Mouse (Mus musculus): Measurements from ENCODE around the gene Shank2. TPM values are rescaled to one million over a fixed set of nuclear protein-coding genes. Genes with fewer than 3 reads are reported as not detected.

Gene Shank2
- polyA plus RNA-seq, 1 experiment from 2014 or later = 0.49 TPM

GRCm38 (mm10) chr7:144133388-144133998 is 131.8 kb downstream of the Shank2 start:
- 68% methylated on average over 9 of the region's 9 CpGs for WGBS
- H3K36me3 ChIP-seq (ENCODE audit: control insufficient read depth, insufficient read depth, low read length) = no peaks in the 10 kb centered on the region

GRCm38 (mm10) chr7:144134699-144135098 is 133.0 kb downstream of the Shank2 start:
- no peak for ATAC-seq (ENCODE audit: insufficient number of reproducible peaks, insufficient read depth, low FRiP score, low read depth)
- Histone ChIP-seq H3K4me3 (ENCODE audit: control insufficient read depth in 1 of 2, insufficient read depth in 1 of 2, low read depth in 1 of 2, low read length in 2 of 2) (no peak overlapping the region), H3K27ac (replicated peaks in 1 of 2; ENCODE audit: control insufficient read depth in 1 of 2, insufficient read depth in 1 of 2, low read depth in 2 of 2, low read length in 2 of 2) (no peak overlapping the region), H3K4me2 (ENCODE audit: low read length) (no peak overlapping the region), H3K36me3 (ENCODE audit: control insufficient read depth, insufficient read depth, low read length) (no peaks in the 10 kb centered on the region), H3K9ac (ENCODE audit: low read length) (no peak overlapping the region), H3K9me3 (ENCODE audit: control insufficient read depth, low read length) (no peaks in the 10 kb centered on the region), H3K4me1 (ENCODE audit: control insufficient read depth in 2 of 2, insufficient read depth in 2 of 2, low read length in 2 of 2) (no peaks in the 10 kb centered on the region), H3K27me3 (ENCODE audit: control insufficient read depth, insufficient read depth, low read length) (no peaks in the 10 kb centered on the region)
- 86% methylated on average over 11 of the region's 11 CpGs for WGBS

More at GRCm38 (mm10) chr7:144133388-144133998, 131.8 kb downstream of the Shank2 start:
- Histone ChIP-seq H3K9ac (ENCODE audit: low read length) (no peak overlapping the region), H3K27ac (replicated peaks in 1 of 2; ENCODE audit: control insufficient read depth in 1 of 2, insufficient read depth in 1 of 2, low read depth in 2 of 2, low read length in 2 of 2) (no peak overlapping the region), H3K27me3 (ENCODE audit: control insufficient read depth, insufficient read depth, low read length) (no peaks in the 10 kb centered on the region), H3K4me2 (ENCODE audit: low read length) (no peak overlapping the region), H3K4me3 (ENCODE audit: control insufficient read depth in 1 of 2, insufficient read depth in 1 of 2, low read depth in 1 of 2, low read length in 2 of 2) (no peak overlapping the region), H3K4me1 (ENCODE audit: control insufficient read depth in 2 of 2, insufficient read depth in 2 of 2, low read length in 2 of 2) (no peaks in the 10 kb centered on the region), H3K9me3 (ENCODE audit: control insufficient read depth, low read length) (no peaks in the 10 kb centered on the region)
- ATAC-seq (ENCODE audit: insufficient number of reproducible peaks, insufficient read depth, low FRiP score, low read depth) = no peak

- no peaks in the 10 kb centered on the region for H3K27me3 ChIP-seq (ENCODE audit: control insufficient read depth, insufficient read depth, low read length)
- H3K36me3 ChIP-seq (ENCODE audit: control insufficient read depth, insufficient read depth, low read length) = no peaks in the 10 kb centered on the region
- no peak overlapping the region for H3K27ac ChIP-seq (replicated peaks in 1 of 2; ENCODE audit: control insufficient read depth in 1 of 2, insufficient read depth in 1 of 2, low read depth in 2 of 2, low read length in 2 of 2)
- H3K9me3 ChIP-seq (ENCODE audit: control insufficient read depth, low read length) = no peaks in the 10 kb centered on the region
- ATAC-seq (ENCODE audit: insufficient number of reproducible peaks, insufficient read depth, low FRiP score, low read depth) = no peak
- H3K4me3 ChIP-seq (ENCODE audit: control insufficient read depth in 1 of 2, insufficient read depth in 1 of 2, low read depth in 1 of 2, low read length in 2 of 2) = no peak overlapping the region
- no peak overlapping the region for H3K4me2 ChIP-seq (ENCODE audit: low read length)
- no peak overlapping the region for H3K9ac ChIP-seq (ENCODE audit: low read length)
- no peaks in the 10 kb centered on the region for H3K4me1 ChIP-seq (ENCODE audit: control insufficient read depth in 2 of 2, insufficient read depth in 2 of 2, low read length in 2 of 2)
- WGBS = 52% methylated on average over 2 of the region's 2 CpGs
These were observed 136.1 kb downstream of the Shank2 start for GRCm38 (mm10) chr7:144137827-144138226.

- Histone ChIP-seq H3K9ac (ENCODE audit: low read length) (no peak overlapping the region), H3K4me1 (ENCODE audit: control insufficient read depth in 2 of 2, insufficient read depth in 2 of 2, low read length in 2 of 2) (no peaks in the 10 kb centered on the region), H3K27me3 (ENCODE audit: control insufficient read depth, insufficient read depth, low read length) (no peaks in the 10 kb centered on the region), H3K4me2 (ENCODE audit: low read length) (no peak overlapping the region), H3K9me3 (ENCODE audit: control insufficient read depth, low read length) (no peaks in the 10 kb centered on the region), H3K36me3 (ENCODE audit: control insufficient read depth, insufficient read depth, low read length) (no peaks in the 10 kb centered on the region), H3K27ac (replicated peaks in 1 of 2; ENCODE audit: control insufficient read depth in 1 of 2, insufficient read depth in 1 of 2, low read depth in 2 of 2, low read length in 2 of 2) (no peak overlapping the region), H3K4me3 (ENCODE audit: control insufficient read depth in 1 of 2, insufficient read depth in 1 of 2, low read depth in 1 of 2, low read length in 2 of 2) (no peak overlapping the region)
- ATAC-seq (ENCODE audit: insufficient number of reproducible peaks, insufficient read depth, low FRiP score, low read depth) = no peak
- 75% methylated on average over 2 of the region's 2 CpGs for WGBS
These were observed 136.7 kb downstream of the Shank2 start for GRCm38 (mm10) chr7:144138476-144138875.

GRCm38 (mm10) chr7:144139691-144140090 is 138.0 kb downstream of the Shank2 start:
- Histone ChIP-seq H3K9ac (ENCODE audit: low read length) (no peak overlapping the region), H3K4me1 (ENCODE audit: control insufficient read depth in 2 of 2, insufficient read depth in 2 of 2, low read length in 2 of 2) (no peaks in the 10 kb centered on the region), H3K4me3 (ENCODE audit: control insufficient read depth in 1 of 2, insufficient read depth in 1 of 2, low read depth in 1 of 2, low read length in 2 of 2) (no peak overlapping the region), H3K4me2 (ENCODE audit: low read length) (no peak overlapping the region), H3K9me3 (ENCODE audit: control insufficient read depth, low read length) (no peaks in the 10 kb centered on the region), H3K27me3 (ENCODE audit: control insufficient read depth, insufficient read depth, low read length) (no peaks in the 10 kb centered on the region), H3K27ac (replicated peaks in 1 of 2; ENCODE audit: control insufficient read depth in 1 of 2, insufficient read depth in 1 of 2, low read depth in 2 of 2, low read length in 2 of 2) (no peak overlapping the region), H3K36me3 (ENCODE audit: control insufficient read depth, insufficient read depth, low read length) (no peaks in the 10 kb centered on the region)
- 76% methylated on average over 2 of the region's 2 CpGs for WGBS
- no peak for ATAC-seq (ENCODE audit: insufficient number of reproducible peaks, insufficient read depth, low FRiP score, low read depth)

DNA sequence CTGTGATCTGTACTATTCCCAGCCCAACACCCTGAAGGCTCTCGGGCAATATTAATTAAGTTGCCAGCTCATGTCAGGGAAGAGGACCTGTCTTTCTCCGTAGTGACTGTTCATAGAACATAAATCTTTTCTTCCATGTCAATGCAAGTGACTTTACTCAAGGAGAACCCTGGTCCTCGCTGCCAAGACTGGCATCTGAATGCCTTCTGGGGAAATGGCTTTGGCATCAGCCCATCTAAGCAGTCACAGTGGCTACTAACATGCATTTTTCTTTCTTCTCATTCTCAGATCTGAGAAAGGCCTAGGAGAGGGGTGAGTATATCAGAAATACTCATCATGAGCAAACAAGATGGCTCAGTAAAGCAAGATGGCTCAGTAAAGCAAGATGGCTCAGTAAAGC is 138.7 kb downstream of the Shank2 start:
- Histone ChIP-seq H3K9me3 (ENCODE audit: control insufficient read depth, low read length) (no peaks in the 10 kb centered on the region), H3K4me3 (ENCODE audit: control insufficient read depth in 1 of 2, insufficient read depth in 1 of 2, low read depth in 1 of 2, low read length in 2 of 2) (no peak overlapping the region), H3K9ac (ENCODE audit: low read length) (no peak overlapping the region), H3K27ac (replicated peaks in 1 of 2; ENCODE audit: control insufficient read depth in 1 of 2, insufficient read depth in 1 of 2, low read depth in 2 of 2, low read length in 2 of 2) (no peak overlapping the region), H3K27me3 (ENCODE audit: control insufficient read depth, insufficient read depth, low read length) (no peaks in the 10 kb centered on the region), H3K36me3 (ENCODE audit: control insufficient read depth, insufficient read depth, low read length) (no peaks in the 10 kb centered on the region), H3K4me2 (ENCODE audit: low read length) (no peak overlapping the region), H3K4me1 (ENCODE audit: control insufficient read depth in 2 of 2, insufficient read depth in 2 of 2, low read length in 2 of 2) (no peaks in the 10 kb centered on the region)
- 74% methylated on average over 3 of the region's 3 CpGs for WGBS
- ATAC-seq (ENCODE audit: insufficient number of reproducible peaks, insufficient read depth, low FRiP score, low read depth) = no peak

GRCm38 (mm10) chr7:144142036-144142435 is 140.3 kb downstream of the Shank2 start:
- no peaks in the 10 kb centered on the region for H3K27me3 ChIP-seq (ENCODE audit: control insufficient read depth, insufficient read depth, low read length)
- WGBS = 66% methylated on average over 4 of the region's 4 CpGs
- H3K4me2 ChIP-seq (ENCODE audit: low read length) = no peak overlapping the region
- H3K9me3 ChIP-seq (ENCODE audit: control insufficient read depth, low read length) = no peaks in the 10 kb centered on the region
- no peak overlapping the region for H3K4me3 ChIP-seq (ENCODE audit: control insufficient read depth in 1 of 2, insufficient read depth in 1 of 2, low read depth in 1 of 2, low read length in 2 of 2)
- H3K27ac ChIP-seq (replicated peaks in 1 of 2; ENCODE audit: control insufficient read depth in 1 of 2, insufficient read depth in 1 of 2, low read depth in 2 of 2, low read length in 2 of 2) = no peak overlapping the region
- no peaks in the 10 kb centered on the region for H3K36me3 ChIP-seq (ENCODE audit: control insufficient read depth, insufficient read depth, low read length)
- no peaks in the 10 kb centered on the region for H3K4me1 ChIP-seq (ENCODE audit: control insufficient read depth in 2 of 2, insufficient read depth in 2 of 2, low read length in 2 of 2)
- H3K9ac ChIP-seq (ENCODE audit: low read length) = no peak overlapping the region
- no peak for ATAC-seq (ENCODE audit: insufficient number of reproducible peaks, insufficient read depth, low FRiP score, low read depth)

GRCm38 (mm10) chr7:144143941-144144340 is 142.2 kb downstream of the Shank2 start:
- Histone ChIP-seq H3K4me1 (ENCODE audit: control insufficient read depth in 2 of 2, insufficient read depth in 2 of 2, low read length in 2 of 2) (no peaks in the 10 kb centered on the region), H3K36me3 (ENCODE audit: control insufficient read depth, insufficient read depth, low read length) (no peaks in the 10 kb centered on the region), H3K4me3 (ENCODE audit: control insufficient read depth in 1 of 2, insufficient read depth in 1 of 2, low read depth in 1 of 2, low read length in 2 of 2) (no peak overlapping the region), H3K9ac (ENCODE audit: low read length) (no peak overlapping the region), H3K4me2 (ENCODE audit: low read length) (no peak overlapping the region), H3K27me3 (ENCODE audit: control insufficient read depth, insufficient read depth, low read length) (no peaks in the 10 kb centered on the region), H3K27ac (replicated peaks in 1 of 2; ENCODE audit: control insufficient read depth in 1 of 2, insufficient read depth in 1 of 2, low read depth in 2 of 2, low read length in 2 of 2) (no peak overlapping the region), H3K9me3 (ENCODE audit: control insufficient read depth, low read length) (no peaks in the 10 kb centered on the region)
- no peak for ATAC-seq (ENCODE audit: insufficient number of reproducible peaks, insufficient read depth, low FRiP score, low read depth)
- 61% methylated on average over 2 of the region's 2 CpGs for WGBS

Measured in heart, embryonic 14.5 days (tissue).